Mouse (Mus musculus) C2C12 (cell line): ENCODE results near the gene Gm49673. TPM values are rescaled to one million over a fixed set of nuclear protein-coding genes. Genes with fewer than 3 reads are reported as not detected.
"Not testable (repeated sequence)": the region's sequence is repeated elsewhere in the genome, so short reads cannot be mapped to it uniquely, and the experiment has no call there.

ENCODE experiments used
- H3K27me3 ChIP-seq: one replicate; pipeline ENCODE4 v1.6.1; 2011; ENCODE audit not compliant: control insufficient read depth, insufficient read depth, insufficient read length
- H3K36me3 ChIP-seq: one replicate; pipeline ENCODE4 v1.6.1; 2011; ENCODE audit not compliant: control insufficient read depth, insufficient read depth
- H3K4me3 ChIP-seq: one replicate; pipeline ENCODE4 v1.5.1; 2011; ENCODE audit warnings: mild to moderate bottlenecking, control low read depth; ENCODE audit not compliant: poor library complexity, insufficient read depth, severe bottlenecking
- H3K79me2 ChIP-seq: one replicate; pipeline ENCODE4 v1.6.1; 2011; ENCODE audit not compliant: control insufficient read depth, insufficient read depth
- H3K79me3 ChIP-seq: one replicate; pipeline ENCODE4 v1.6.1; 2011; ENCODE audit warnings: low read depth, control low read depth
- H3ac ChIP-seq: one replicate; pipeline ENCODE3; 2011; ENCODE audit warnings: low read depth; ENCODE audit not compliant: control insufficient read depth, insufficient read length
- polyA plus RNA-seq: library from polyadenylated mRNA; unstranded; fragments of >200 nt; fragmentation: generic; extraction: Trizol; gene quantifications from one replicate; pipeline ENCODE4 v1.2.1, GENCODE M21; 2012; ENCODE audit warnings: missing spikeins

Gm49673 gene
- polyA plus RNA-seq, 1 experiment: 0.04 TPM

- not testable (repeated sequence) for H3K36me3 ChIP-seq, H3K79me2 ChIP-seq, H3K79me3 ChIP-seq, H3ac ChIP-seq, H3K27me3 ChIP-seq, H3K4me3 ChIP-seq
These were observed 31.2 kb downstream of the Gm49673 start for GRCm38 (mm10) chr17:8116378-8116777.

GRCm38 (mm10) chr17:8112199-8112598 is 35.4 kb downstream of the Gm49673 start:
- not testable (repeated sequence) for H3K79me2 ChIP-seq, H3K79me3 ChIP-seq, H3K27me3 ChIP-seq, H3K36me3 ChIP-seq, H3K4me3 ChIP-seq, H3ac ChIP-seq

GRCm38 (mm10) chr17:8101297-8101609 is 46.3 kb downstream of the Gm49673 start:
- not testable (repeated sequence) for H3K79me3 ChIP-seq, H3K4me3 ChIP-seq, H3ac ChIP-seq, H3K79me2 ChIP-seq, H3K36me3 ChIP-seq, H3K27me3 ChIP-seq

GRCm38 (mm10) chr17:8100405-8101296 is 46.9 kb downstream of the Gm49673 start:
- H3K4me3 ChIP-seq, H3K36me3 ChIP-seq, H3K79me2 ChIP-seq, H3K27me3 ChIP-seq, H3ac ChIP-seq, H3K79me3 ChIP-seq: not testable (repeated sequence)

- not testable (repeated sequence) for H3K4me3 ChIP-seq, H3K36me3 ChIP-seq, H3ac ChIP-seq, H3K79me2 ChIP-seq, H3K79me3 ChIP-seq, H3K27me3 ChIP-seq
These were observed 51.4 kb downstream of the Gm49673 start for GRCm38 (mm10) chr17:8096199-8096598.

DNA sequence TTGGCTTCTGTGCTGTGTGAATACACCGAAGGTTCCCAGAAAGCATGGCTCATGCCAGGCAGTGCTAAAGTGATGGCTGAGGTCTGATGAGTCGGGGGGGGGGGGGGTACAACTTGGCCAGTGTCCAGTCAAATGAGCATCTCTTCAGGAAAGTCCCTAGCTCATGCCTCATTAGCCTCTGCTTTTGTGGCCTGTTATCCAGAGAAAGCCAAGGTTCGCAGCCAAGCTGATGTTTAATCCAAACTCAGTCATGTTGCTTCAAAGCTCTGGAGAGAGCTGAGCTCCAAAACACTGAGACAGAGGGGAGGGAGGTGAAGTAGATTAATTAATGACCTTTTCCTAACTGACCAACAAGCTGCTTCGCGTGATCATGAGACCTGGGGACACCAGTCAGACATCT is 51.9 kb downstream of the Gm49673 start:
- H3K4me3 ChIP-seq, H3ac ChIP-seq, H3K79me2 ChIP-seq, H3K36me3 ChIP-seq, H3K27me3 ChIP-seq, H3K79me3 ChIP-seq: not testable (repeated sequence)

DNA sequence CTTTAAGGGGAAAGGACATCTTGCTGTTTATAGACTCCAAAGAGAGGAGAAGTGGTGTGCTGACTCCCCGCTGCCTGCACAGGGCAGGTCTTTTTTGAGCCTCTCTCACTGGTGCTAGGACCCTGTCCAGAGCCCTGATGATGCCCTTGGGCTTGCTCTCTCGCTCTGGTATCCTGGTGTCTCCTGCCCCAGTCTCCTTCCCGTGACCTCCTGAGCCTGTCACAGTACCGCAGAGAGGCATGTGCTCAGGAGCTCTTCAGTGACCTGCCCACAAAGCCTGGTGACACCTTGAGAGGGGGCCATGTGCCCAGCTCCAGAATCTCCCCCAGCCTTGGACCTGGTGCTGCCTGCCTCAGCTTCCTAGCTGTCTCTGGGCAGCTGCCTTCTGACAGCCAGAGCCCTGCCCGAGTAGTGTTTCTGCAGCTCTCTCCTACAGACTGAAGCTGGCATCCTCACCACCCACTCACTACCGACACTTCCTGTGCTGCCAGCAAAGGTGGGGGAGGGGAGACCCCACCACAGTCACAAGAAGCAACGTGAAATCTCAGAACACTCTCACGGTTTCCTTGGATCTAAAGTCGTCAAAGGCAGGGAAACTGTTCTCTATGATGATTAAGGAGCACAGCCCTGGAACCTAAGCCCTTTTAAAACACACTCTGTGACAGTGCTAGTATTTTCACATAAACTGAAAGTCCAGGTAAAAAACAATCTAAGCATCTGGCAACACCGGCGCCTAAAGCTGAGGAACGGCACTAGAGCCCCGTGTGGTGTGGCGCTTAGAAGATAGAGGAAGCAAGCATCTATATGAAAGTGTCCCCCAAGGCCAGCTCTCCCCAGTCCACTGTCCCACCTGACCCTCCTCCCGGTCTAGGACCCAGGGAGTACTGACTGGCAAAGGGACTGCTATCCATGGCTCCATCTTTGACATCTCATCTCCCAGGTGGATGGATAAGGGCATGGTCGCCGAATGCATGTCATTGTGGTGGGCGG is 54.8 kb downstream of the Gm49673 start:
- not testable (repeated sequence) for H3K36me3 ChIP-seq

GRCm38 (mm10) chr17:8091320-8091719 is 56.3 kb downstream of the Gm49673 start:
- not testable (repeated sequence) for H3ac ChIP-seq, H3K27me3 ChIP-seq, H3K36me3 ChIP-seq, H3K4me3 ChIP-seq, H3K79me2 ChIP-seq, H3K79me3 ChIP-seq

More for the DNA sequence above, 54.8 kb downstream of the Gm49673 start:
- not testable (repeated sequence) for H3K4me3 ChIP-seq, H3K27me3 ChIP-seq, H3ac ChIP-seq, H3K79me2 ChIP-seq, H3K79me3 ChIP-seq

- H3K79me3 ChIP-seq, H3K4me3 ChIP-seq, H3K36me3 ChIP-seq, H3K79me2 ChIP-seq, H3ac ChIP-seq, H3K27me3 ChIP-seq: not testable (repeated sequence)
These were observed 77.7 kb downstream of the Gm49673 start for GRCm38 (mm10) chr17:8069847-8070246.

GRCm38 (mm10) chr17:8056637-8057138 is 90.9 kb downstream of the Gm49673 start:
- H3ac ChIP-seq, H3K36me3 ChIP-seq, H3K27me3 ChIP-seq, H3K4me3 ChIP-seq, H3K79me2 ChIP-seq, H3K79me3 ChIP-seq: not testable (repeated sequence)

GRCm38 (mm10) chr17:8055919-8056589 is 91.5 kb downstream of the Gm49673 start:
- not testable (repeated sequence) for H3K4me3 ChIP-seq

More at GRCm38 (mm10) chr17:8055919-8056589, 91.5 kb downstream of the Gm49673 start:
- H3K79me3 ChIP-seq, H3K79me2 ChIP-seq, H3K36me3 ChIP-seq, H3ac ChIP-seq, H3K27me3 ChIP-seq: not testable (repeated sequence)
